Mouse (Mus musculus) small intestine, adult 2 months (tissue): ENCODE data around the gene Cecr2.

Experiments used
- CTCF ChIP-seq: fragments of 200-500 bp; IDR thresholded peaks from 2 replicates; pipeline ENCODE4 v1.5.1; 2012; ENCODE audit warnings: low read depth, mild to moderate bottlenecking, control low read depth, inconsistent platforms, low read length, moderate library complexity, mixed read lengths; ENCODE audit not compliant: insufficient replicate concordance, insufficient read length; ENCODE audit errors: extremely low read depth
- POLR2A ChIP-seq: fragments of 200-500 bp; IDR thresholded peaks from 2 replicates; pipeline ENCODE4 v1.6.1; 2012; ENCODE audit warnings: low read depth, mild to moderate bottlenecking, control low read depth, inconsistent platforms, low read length, moderate library complexity

- no peak for TF ChIP-seq CTCF
- no peak for TF ChIP-seq POLR2A
Measured at GRCm38 (mm10) chr6:120771366-120771765, 105.2 kb downstream of the Cecr2 start.
